Mouse (Mus musculus): ENCODE data around the gene 2410002F23Rik.
"Not testable (repeated sequence)": the region's sequence is repeated elsewhere in the genome, so short reads cannot be mapped to it uniquely, and the experiment has no call there.

Gene 2410002F23Rik

DNA sequence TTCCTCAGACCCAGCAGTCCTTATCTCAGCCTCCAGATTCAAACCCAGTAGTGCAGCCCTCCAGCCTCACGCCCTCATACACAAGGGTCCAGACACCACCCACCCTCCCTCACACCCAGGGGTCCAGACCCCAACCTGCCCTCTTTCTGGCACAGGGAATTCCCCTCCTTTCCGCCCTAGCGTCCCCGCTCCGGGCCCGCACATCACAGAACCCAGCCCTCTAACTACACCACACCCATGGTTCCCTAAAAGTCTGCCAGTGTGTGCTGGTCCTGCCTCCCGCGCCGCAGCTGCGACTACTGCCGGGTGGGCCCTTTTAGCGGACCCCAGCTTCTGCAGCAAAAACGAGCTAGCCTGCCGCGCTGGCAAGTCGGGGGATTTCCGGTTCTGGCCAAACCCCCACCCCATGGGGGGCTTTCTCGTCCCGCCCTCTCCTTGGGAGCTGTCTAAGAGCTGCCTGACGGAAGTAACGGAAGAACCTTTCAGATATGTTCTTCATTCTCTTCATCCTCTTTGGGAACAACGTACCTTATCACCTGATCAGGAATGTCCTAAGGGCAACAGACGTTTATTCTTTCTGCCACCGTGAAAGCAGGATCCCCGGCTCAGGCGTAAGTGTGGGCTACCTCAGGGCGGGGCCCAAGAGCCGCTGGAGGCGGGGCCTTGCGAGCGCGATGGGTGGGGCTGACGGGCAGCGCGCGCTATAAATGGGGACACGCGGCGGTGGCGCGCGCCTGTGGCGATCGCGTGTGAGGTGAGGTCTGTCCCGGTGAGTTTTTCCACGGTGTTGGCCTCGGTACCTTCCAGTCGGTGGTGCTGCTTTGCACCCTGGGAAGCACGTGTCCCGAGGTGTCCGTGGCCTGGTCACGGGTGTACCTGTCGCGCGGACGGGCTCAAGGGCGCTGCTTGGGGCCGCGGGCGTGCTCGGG, at the start of gene 2410002F23Rik, which contains the start of gene 1700028J19Rik:
2410002F23Rik (plus strand) TSS at position 668 of the 929 bp plus-strand sequence.
1700028J19Rik (minus strand) TSS at position 641 of the 929 bp plus-strand sequence.
- DNase-seq, result peak; percentile 88

DNA sequence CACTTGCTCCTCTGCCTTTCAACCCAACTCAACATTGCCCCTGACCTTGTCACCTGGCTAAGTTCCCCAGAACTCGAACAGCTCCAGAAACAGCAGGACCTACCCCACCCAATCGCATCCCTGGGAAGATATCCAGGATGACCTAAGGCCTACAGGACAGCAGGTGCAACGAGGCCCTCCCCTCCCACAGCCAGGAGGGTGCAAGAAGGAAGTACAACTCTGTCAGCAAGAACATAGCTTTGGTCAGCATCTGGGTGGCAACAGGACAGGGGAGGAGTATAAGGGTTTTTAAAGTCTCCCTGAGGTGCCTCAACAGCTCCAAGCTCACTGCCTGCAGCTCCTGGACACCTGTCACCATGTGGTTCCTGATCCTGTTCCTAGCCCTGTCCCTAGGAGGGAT, 48.6 kb upstream of the 2410002F23Rik start, which contains the start of gene Klk1b3:
Klk1b3 (plus strand) TSS at position 301 of the 400 bp plus-strand sequence.
- no peak for DNase-seq

- DNase-seq, result not testable (repeated sequence)
Observed at GRCm38 (mm10) chr7:44207135-44207534, 39.4 kb upstream of the 2410002F23Rik start, which contains the start of gene Klk1b4. Klk1b4 (plus strand) TSS chr7:44207435.

- DNase-seq, result no peak
Observed at GRCm38 (mm10) chr7:44208307-44208706, 38.2 kb upstream of the 2410002F23Rik start.

GRCm38 (mm10) chr7:44215645-44216044, 30.9 kb upstream of the 2410002F23Rik start, which contains the start of gene Klk1b5:
Klk1b5 (plus strand) TSS chr7:44215945.
- no peak for DNase-seq

DNA sequence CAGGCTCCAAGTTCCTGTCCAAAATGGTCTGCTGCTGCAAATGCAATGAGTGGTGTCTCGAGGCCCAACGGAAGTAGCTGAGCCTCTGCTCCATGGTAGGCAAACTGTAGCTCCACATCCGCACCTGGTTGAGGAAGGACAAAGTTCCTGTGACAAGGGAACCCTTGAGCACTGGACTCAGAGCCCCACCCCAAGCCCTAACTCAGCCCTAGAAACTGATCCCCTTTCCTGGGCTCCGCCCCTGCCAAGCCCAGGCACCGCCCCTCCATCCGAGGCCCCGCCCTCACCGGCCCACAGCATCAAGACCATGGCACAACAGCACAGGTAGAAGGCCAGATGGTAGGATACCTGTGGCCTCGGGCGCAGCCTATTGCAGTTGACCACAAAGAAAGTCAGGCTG, 24.9 kb upstream of the 2410002F23Rik start:
- not testable (repeated sequence) for DNase-seq

- DNase-seq, result not testable (repeated sequence)
Observed at GRCm38 (mm10) chr7:44222335-44222734, 24.2 kb upstream of the 2410002F23Rik start.

GRCm38 (mm10) chr7:44225076-44225475, 21.4 kb upstream of the 2410002F23Rik start, which contains the start of gene Klk1:
Klk1 (plus strand) TSS chr7:44225360.
- peak; percentile 78 for DNase-seq

GRCm38 (mm10) chr7:44235909-44236308, 10.6 kb upstream of the 2410002F23Rik start, which contains the start of gene Gm36864:
Gm36864 (plus strand) TSS chr7:44236177.
- DNase-seq, result no peak

- no peak for DNase-seq
Observed at GRCm38 (mm10) chr7:44239913-44240312, 6.6 kb upstream of the 2410002F23Rik start.

DNA sequence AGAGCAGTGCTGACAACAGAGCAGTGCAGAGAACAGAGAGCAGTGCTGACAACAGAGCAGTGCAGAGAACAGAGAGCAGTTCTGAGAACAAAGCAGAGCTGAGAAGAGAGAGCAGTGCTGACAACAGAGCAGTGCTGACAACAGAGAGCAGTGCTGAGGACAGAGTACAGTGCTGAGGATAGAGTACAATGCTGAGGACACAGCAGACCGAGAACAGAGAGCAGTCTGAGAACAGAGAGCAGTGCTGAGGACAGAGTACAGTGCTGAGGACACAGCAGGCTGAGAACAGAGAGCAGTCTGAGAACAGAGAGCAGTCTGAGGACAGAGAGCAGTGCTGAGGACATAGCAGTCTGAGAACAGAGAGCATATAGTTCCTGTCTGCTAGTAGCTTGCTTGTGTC, 5.8 kb upstream of the 2410002F23Rik start:
- DNase-seq, result no peak

- DNase-seq, result peak; percentile 28
Observed at GRCm38 (mm10) chr7:44241163-44241562, 5.4 kb upstream of the 2410002F23Rik start.

DNA sequence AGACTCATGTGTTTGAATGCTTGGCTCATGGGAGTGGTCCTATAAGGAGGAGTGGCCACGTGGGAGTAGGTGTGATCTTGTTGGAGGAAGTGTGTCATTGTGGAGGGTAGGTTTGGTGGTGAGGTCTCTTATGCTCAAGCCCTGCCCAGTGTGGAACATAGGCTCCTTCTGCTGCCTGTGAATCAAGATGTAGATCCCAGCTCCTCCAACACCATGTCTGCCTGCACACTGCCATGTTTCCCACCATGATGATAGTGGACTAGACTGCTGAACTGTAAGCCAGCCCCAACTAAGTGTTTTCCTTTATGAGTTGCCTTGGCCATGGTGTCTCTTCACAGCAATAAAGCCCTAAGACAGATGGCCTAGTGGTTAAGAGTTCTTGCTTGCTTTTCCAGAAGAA, 2.4 kb upstream of the 2410002F23Rik start:
- DNase-seq, result no peak

- DNase-seq, result peak; percentile 50
Observed at GRCm38 (mm10) chr7:44246984-44247470, 505 bp downstream of the 2410002F23Rik start.

DNA sequence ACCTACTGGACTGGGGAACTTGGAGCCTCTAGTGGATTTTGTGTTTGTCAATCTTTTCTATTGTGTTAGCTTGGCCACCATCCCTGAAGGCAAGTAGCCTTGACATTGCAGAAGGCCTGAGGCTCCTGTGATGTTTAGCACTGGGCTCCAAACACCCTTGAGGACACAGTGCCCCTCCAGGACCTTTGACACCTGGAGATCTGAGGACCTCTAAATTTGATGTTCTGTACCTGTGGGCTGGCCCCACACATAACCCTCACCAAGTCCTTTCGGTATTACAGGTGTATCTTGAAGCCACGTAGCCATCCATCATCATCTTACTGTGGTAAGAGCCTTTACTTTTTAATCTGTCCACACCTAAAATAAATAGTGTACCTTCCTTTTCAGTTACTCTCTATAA, 1.4 kb downstream of the 2410002F23Rik start:
- DNase-seq, result no peak

DNA sequence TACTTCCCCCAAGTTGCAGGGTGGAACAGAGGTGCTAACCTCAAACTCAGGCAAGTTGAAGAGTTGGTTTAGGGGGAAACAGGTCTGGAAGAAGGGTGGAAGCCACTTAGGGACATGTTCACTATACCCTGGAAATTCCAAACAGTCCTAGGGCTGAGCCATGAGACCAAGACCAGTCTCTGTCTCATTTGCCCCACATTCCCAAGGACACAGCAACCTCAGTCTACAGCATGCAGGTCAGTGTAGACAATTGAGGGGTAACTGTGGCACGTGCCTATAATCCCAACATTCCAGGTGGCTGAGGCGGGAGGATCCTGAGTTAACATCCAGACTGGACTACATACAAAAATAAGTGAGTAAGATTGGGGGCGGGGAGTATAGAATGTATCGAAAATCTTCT, 2.7 kb downstream of the 2410002F23Rik start:
- DNase-seq, result no peak

- not testable (repeated sequence) for DNase-seq
Observed at GRCm38 (mm10) chr7:44250732-44251275, 4.3 kb downstream of the 2410002F23Rik start.

DNA sequence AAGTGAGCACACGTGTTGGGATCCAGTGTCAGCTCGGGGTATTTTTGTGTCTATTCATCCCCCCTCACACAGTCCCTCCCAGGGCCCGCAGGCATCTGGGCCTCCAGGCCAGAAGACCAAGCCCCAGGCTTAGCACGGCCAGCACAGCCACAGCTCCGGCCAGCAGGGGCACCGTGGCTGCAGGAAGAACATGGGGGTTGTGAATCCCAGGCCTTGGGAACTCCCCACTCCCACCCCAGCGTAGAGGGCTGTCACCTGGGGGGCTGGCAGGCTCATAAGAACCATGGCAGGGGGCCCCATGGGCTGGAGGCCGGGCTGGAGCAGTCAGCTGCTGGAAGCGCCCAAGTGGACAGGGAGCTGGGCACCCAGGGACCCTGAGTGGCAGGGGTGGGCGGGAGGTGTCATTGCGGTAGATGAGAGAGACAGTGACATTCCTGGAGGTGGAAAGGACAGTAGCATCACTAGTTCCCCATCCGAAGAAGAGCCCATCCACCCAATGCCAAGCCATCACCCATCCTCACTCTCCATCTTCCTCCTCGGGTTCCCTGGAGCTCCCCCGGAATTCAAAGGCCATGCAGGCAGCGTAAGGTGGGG, 6.6 kb downstream of the 2410002F23Rik start:
- DNase-seq, result no peak

DNA sequence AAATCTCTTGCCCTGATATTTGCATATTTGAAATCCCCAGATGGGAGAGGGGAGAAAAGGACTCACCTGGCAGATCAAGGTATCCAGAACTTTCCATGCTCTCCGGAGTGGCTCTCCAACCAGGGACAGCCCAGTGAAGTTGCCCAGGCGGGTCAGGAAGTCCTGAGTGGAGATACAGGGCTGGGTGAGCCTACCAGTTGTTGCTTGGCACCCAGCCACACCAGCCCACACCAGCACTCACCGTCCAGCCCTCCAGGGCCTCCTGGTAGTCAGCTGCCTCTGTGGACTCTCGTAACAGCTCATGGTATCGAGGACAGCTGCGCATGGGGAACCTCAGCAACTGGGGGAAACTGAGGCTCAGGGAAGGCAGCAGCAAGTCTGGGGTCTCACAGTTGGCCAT, 8.4 kb downstream of the 2410002F23Rik start:
- no peak for DNase-seq

- DNase-seq, result no peak
Observed at GRCm38 (mm10) chr7:44257278-44257677, 10.8 kb downstream of the 2410002F23Rik start, which contains the start of gene Acp4. Acp4 (minus strand) TSS chr7:44257378.

DNA sequence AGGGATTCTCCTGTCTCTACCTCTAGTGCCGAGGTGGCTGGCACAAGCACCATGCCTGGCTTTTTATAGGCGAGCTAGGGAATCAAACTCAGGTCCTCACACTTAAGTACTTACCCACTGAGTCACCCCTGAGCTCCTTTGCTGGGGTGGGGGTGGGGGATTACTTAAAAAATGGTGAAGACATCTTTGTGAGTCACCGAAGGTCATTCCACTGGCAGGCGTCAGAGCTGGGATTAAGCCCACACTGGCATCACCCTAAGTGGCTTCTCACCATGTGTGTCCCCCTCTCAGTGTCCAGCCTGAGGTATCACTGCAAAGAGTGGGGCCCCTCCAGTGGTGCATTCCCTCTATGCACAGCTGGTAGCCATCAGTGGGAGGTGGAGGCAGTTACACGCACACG, 13.9 kb downstream of the 2410002F23Rik start:
- DNase-seq, result no peak

GRCm38 (mm10) chr7:44261147-44261546, 14.6 kb downstream of the 2410002F23Rik start, which contains the start of gene Gm15517:
Gm15517 (plus strand) TSS chr7:44261447.
- DNase-seq, result no peak

Measured in kidney, adult 11 months (tissue).